Mouse (Mus musculus) naive thymus-derived CD4-positive, alpha-beta T cell, adult 5 months (primary cell): ENCODE measurements around the gene Tasp1. TPM values are rescaled to one million over a fixed set of nuclear protein-coding genes. Genes with fewer than 3 reads are reported as not detected.

Experiments used
- polyA plus RNA-seq: library from polyadenylated mRNA; unstranded; fragments of 100-300 nt; shearing (Covaris generic); gene quantifications from one replicate; pipeline ENCODE4 v1.2.1, GENCODE M21; 2017

The Tasp1 gene
- polyA plus RNA-seq = 51.6 TPM

GRCm38 (mm10) chr2:140066353-140067314 lies at the start of gene Tasp1:
TSS of gene Tasp1 (minus strand) at chr2:140066805.

Other genes starting within 250 kb of the Tasp1 start
- gene Gm17374, start 85.2 kb upstream of the Tasp1 start, polyA plus RNA-seq = not detected
- gene Esf1, start 103.8 kb upstream of the Tasp1 start, polyA plus RNA-seq = 22.9 TPM
- gene Ndufaf5, start 103.8 kb upstream of the Tasp1 start, polyA plus RNA-seq = 15.0 TPM